Mouse (Mus musculus): Measurements from ENCODE around the gene Wnt10a. TPM values are rescaled to one million over a fixed set of nuclear protein-coding genes. Genes with fewer than 3 reads are reported as not detected.
A peak's percentile ranks its signal among the peaks of the same experiment; 100 is the strongest.

Gene Wnt10a
- polyA plus RNA-seq, 1 experiment = not detected

DNA sequence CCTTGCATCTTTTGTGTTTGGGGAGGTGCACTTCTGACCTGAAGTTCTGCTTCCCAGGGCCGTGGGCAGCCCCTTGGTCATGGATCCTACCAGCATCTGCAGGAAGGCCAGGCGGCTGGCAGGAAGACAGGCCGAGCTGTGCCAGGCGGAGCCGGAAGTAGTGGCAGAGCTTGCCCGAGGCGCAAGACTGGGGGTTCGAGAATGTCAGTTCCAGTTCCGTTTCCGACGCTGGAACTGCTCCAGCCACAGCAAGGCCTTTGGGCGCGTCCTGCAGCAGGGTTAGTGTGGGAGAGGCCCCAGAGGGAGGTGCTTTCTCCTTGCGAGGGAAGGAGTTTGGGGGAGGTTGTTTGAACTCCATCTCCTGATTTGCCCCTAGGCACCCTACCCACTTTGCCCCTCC is 9.3 kb upstream of the Wnt10a start:
- TF ChIP-seq GATA1 (IDR thresholded peaks at IDR 0.05; ENCODE audit: borderline replicate concordance, low read length) (no peak), FLI1 (IDR thresholded peaks at IDR 0.05; ENCODE audit: low read length) (no peak)
- peaks cover 94% of the 10 kb centered on the region for H3K27me3 ChIP-seq (replicated peaks)

DNA sequence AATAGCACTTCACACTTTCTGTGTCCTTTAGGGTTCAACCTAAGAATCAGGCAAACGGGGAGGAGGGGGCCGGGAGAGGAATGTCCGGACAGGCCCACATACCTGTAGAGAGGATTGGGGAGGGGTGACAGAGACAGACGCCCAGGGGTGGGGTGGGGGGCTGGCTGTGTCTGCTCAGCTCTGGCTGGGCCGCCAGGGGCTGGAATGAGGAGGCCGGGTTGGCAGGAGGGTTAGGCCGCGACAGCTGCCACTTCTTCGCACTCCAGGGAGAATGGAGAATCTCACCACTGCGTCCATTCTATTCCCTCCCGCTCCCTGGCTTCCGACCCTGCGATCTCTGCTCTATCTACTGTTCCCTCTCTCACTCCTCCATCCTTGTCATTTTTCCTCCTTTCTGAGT is 7.8 kb upstream of the Wnt10a start:
- Histone ChIP-seq H3K9me3 (peaks cover 14% of the 10 kb centered on the region), H3K4me3 (replicated peaks) (no peak overlapping the region), H3K36me3 (replicated peaks; ENCODE audit: low read length) (no peaks in the 10 kb centered on the region), H3K27me3 (replicated peaks) (peaks cover 94% of the 10 kb centered on the region), H3K4me1 (peaks cover 30% of the 10 kb centered on the region)
- no peak for TF ChIP-seq GATA1 (IDR thresholded peaks at IDR 0.05; ENCODE audit: borderline replicate concordance, low read length)
- TF ChIP-seq FLI1 (IDR thresholded peaks at IDR 0.05; ENCODE audit: low read length) = no peak

More for the DNA sequence above, 9.3 kb upstream of the Wnt10a start:
- H3K9me3 ChIP-seq = peaks cover 14% of the 10 kb centered on the region
- peak overlapping the region; percentile 44 for H3K4me3 ChIP-seq (replicated peaks)
- peaks cover 21% of the 10 kb centered on the region for H3K4me1 ChIP-seq
- no peaks in the 10 kb centered on the region for H3K36me3 ChIP-seq (replicated peaks; ENCODE audit: low read length)

DNA sequence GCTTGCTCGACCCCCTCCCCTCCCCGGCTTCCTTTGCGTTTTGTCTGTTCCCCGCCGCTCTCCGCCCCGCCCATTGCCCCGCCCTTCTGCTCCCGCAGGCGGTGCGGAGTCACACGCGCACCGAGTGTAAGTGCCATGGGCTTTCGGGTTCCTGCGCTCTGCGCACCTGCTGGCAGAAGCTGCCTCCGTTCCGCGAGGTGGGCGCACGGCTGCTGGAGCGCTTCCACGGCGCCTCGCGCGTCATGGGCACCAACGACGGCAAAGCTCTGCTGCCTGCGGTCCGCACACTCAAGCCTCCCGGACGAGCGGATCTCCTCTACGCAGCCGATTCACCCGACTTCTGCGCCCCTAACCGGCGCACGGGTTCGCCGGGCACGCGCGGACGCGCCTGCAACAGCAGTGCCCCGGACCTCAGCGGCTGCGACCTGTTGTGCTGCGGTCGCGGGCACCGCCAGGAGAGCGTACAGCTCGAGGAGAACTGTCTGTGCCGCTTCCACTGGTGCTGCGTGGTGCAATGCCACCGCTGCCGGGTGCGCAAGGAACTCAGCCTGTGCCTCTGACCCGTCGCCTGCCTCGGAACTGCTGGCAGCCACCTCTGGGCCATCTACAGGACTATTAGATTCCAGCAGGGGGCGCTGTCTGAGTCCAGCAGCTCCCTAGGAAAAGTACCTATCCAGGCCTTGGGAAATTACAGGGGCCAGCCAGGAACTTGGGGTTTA is 7.1 kb upstream of the Wnt10a start:
- no peak for TF ChIP-seq FLI1 (IDR thresholded peaks at IDR 0.05; ENCODE audit: low read length)
- no peak for TF ChIP-seq GATA1 (IDR thresholded peaks at IDR 0.05; ENCODE audit: borderline replicate concordance, low read length)
- peaks cover 14% of the 10 kb centered on the region for H3K9me3 ChIP-seq
- peaks cover 30% of the 10 kb centered on the region for H3K4me1 ChIP-seq
- peak overlapping the region; percentile 89 for H3K4me3 ChIP-seq (replicated peaks)
- peaks cover 94% of the 10 kb centered on the region for H3K27me3 ChIP-seq (replicated peaks)
- H3K36me3 ChIP-seq (replicated peaks; ENCODE audit: low read length) = no peaks in the 10 kb centered on the region

DNA sequence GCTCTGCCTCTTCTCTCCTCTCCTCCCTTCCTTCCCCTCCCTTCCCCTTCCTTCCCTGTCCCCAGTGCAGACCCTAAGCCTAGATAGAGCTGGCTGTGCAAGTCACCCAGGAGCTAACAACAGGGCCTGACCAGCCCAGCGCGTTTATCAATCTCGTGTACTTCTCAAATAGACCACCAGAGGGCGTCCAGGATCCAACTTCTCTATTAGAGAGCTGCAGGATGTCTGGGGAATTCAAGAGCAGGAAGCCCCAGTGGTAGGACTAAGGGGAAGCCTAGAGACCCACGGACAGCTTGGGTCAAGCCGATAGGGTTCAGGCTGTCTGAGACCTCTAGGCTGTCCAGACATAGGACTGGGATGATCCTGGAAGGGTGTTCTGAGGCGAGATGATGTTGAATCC is 3.5 kb upstream of the Wnt10a start:
- H3K4me3 ChIP-seq (replicated peaks) = no peak overlapping the region
- peaks cover 3% of the 10 kb centered on the region for H3K9me3 ChIP-seq
- H3K27me3 ChIP-seq (replicated peaks) = peaks cover 97% of the 10 kb centered on the region
- H3K36me3 ChIP-seq (replicated peaks; ENCODE audit: low read length) = no peaks in the 10 kb centered on the region
- peaks cover 24% of the 10 kb centered on the region for H3K4me1 ChIP-seq
- no peak for TF ChIP-seq GATA1 (IDR thresholded peaks at IDR 0.05; ENCODE audit: borderline replicate concordance, low read length)

DNA sequence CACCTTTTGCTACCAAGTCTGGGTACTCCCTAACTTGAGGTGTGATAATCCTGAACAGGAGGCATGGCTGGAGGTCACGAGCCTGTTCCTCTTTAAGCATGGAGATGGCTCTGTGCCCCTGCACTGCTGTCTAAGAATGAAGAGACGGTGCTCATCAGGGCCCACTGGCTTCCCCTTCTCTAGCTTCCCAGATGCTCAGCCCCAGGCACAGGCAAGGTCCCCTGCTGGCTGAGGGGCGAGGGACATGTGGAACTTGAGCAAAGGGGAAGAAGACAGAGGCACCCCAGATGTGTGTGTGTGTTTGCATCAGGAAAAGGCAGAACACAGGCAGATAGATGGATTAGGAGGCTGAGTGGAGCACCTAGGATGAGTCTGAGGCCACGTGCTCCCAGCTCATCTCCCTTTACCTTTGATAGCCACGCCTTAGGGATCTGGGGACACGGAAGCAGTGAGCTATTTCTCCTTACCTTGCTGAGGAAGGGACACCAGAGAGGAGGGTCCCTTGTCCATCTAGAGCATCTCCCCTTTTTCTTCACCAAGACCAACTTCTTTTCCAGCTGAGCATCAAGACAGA is 2.6 kb upstream of the Wnt10a start:
- Histone ChIP-seq H3K9me3 (no peaks in the 10 kb centered on the region), H3K36me3 (replicated peaks; ENCODE audit: low read length) (no peaks in the 10 kb centered on the region), H3K27me3 (replicated peaks) (peaks cover 97% of the 10 kb centered on the region), H3K4me3 (replicated peaks) (no peak overlapping the region), H3K4me1 (peaks cover 22% of the 10 kb centered on the region)
- TF ChIP-seq FLI1 (IDR thresholded peaks at IDR 0.05; ENCODE audit: low read length) (no peak), GATA1 (IDR thresholded peaks at IDR 0.05; ENCODE audit: borderline replicate concordance, low read length) (no peak)

DNA sequence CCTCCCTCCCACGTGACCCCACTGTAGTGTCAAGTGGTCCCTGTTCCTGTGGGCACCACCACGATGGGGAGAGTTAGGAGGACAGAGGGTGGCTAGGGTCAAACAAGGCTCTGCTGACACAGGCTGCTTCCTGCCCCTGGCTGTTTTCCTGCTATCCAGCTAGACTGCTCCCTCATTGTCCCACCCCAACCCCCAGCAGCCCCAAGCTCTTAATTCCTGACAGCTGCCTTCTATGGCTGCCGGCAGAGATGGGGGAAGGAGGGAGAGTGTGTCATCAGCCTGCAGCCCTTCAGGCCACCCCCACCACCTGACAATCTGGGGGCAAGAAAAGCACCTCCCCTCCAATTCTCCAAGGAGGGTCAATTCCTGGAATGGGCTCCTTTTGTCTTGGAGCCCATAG is 1.2 kb upstream of the Wnt10a start:
- H3K36me3 ChIP-seq (replicated peaks; ENCODE audit: low read length) = no peaks in the 10 kb centered on the region
- no peak overlapping the region for H3K4me3 ChIP-seq (replicated peaks)
- peaks cover 23% of the 10 kb centered on the region for H3K4me1 ChIP-seq
- TF ChIP-seq FLI1 (IDR thresholded peaks at IDR 0.05; ENCODE audit: low read length) (no peak), GATA1 (IDR thresholded peaks at IDR 0.05; ENCODE audit: borderline replicate concordance, low read length) (no peak)
- no peaks in the 10 kb centered on the region for H3K9me3 ChIP-seq
- H3K27me3 ChIP-seq (replicated peaks) = peaks cover 97% of the 10 kb centered on the region

DNA sequence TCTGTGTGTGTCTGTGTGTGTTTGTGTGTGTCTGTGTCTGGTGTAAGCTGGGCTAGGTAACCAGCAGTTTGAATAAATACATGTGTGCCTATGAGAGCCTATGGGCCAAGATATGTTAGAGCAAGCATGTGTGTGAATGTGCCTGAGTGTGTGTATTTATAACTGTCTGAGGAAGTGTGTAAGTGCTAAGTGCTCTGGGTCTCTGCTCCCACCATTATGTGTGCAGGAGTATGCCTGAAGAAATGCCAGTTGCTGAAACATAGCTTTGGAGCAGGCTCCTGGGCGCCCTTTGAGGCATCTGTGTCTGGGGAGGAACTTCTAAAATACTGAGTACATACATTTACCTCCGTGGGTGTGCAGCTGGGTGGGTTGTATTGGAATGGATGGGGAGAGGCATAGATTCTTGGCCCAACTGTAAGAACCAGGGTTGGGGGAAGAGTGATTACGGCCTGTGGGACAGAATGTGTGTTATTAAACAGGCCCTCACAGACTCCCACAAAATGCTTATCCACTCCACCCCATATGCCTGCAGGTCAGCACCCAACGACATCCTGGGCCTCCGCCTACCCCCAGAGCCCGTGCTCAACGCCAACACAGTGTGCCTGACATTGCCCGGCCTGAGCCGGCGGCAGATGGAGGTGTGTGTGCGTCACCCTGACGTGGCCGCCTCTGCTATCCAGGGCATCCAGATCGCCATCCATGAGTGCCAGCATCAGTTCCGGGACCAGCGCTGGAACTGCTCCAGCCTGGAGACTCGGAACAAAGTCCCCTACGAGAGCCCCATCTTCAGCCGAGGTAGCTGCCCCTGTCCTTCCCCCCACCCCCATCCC is 1.7 kb downstream of the Wnt10a start:
- H3K4me3 ChIP-seq (replicated peaks) = no peak overlapping the region
- H3K27me3 ChIP-seq (replicated peaks) = peaks cover 97% of the 10 kb centered on the region
- no peak for TF ChIP-seq FLI1 (IDR thresholded peaks at IDR 0.05; ENCODE audit: low read length)
- TF ChIP-seq GATA1 (IDR thresholded peaks at IDR 0.05; ENCODE audit: borderline replicate concordance, low read length) = no peak
- no peaks in the 10 kb centered on the region for H3K9me3 ChIP-seq
- no peaks in the 10 kb centered on the region for H3K36me3 ChIP-seq (replicated peaks; ENCODE audit: low read length)
- peaks cover 19% of the 10 kb centered on the region for H3K4me1 ChIP-seq

DNA sequence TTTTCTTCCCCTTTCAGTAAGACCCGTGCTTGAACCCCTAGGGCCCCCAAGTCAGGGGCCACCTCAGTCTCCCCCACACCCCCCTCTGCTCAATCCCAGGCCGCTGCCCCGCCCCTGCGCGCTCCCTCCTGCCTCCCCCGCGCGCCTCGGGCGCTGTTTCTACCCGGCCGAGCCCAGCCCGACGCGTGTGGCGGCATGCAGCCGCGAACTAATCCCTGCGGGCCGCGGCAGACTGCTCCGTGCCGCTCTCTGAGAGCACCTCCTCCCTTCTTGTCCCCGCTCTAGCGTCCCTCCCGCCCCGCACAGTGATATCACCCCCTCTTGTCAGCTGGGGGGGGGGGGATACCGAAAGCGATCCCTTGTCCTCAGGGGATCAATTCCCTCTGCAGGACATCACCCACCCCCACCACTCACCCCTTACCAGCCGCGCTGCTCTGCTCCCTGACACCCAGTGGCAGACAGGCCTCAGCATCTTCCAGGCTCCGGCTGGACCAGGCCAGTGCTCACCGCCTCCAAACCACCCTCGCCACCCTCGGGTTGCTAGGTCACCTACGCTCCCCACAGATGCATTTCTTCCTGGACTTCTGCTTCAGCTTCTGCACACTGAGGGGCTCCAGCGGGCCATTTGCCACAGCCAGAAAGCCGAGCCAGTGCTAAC is 3.3 kb downstream of the Wnt10a start:
- TF ChIP-seq GATA1 (IDR thresholded peaks at IDR 0.05; ENCODE audit: borderline replicate concordance, low read length) (no peak), FLI1 (IDR thresholded peaks at IDR 0.05; ENCODE audit: low read length) (no peak)
- no peaks in the 10 kb centered on the region for H3K36me3 ChIP-seq (replicated peaks; ENCODE audit: low read length)
- H3K9me3 ChIP-seq = no peaks in the 10 kb centered on the region
- H3K27me3 ChIP-seq (replicated peaks) = peaks cover 97% of the 10 kb centered on the region
- peaks cover 14% of the 10 kb centered on the region for H3K4me1 ChIP-seq
- peak overlapping the region; percentile 46 for H3K4me3 ChIP-seq (replicated peaks)

DNA sequence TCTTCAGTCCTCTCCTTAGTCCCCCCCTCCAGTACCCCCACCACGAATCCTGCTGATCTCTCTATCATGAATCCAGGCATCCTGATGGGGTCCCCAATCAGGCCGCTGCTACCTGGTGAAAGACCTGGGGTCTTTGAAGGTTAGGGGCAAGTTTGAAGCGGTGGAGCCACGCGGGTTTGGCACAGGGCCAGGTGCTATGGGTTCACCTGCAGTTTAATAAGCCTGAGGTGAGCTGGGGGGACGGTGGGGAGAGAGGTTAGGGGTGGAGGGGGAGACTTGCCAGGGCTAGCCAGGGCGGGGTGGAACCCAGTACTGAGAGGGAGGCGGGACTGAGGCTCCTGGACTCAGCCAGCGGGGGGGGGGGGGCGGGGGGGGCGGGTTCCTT is 3.8 kb downstream of the Wnt10a start:
- Histone ChIP-seq H3K4me1 (peaks cover 15% of the 10 kb centered on the region), H3K9me3 (no peaks in the 10 kb centered on the region), H3K36me3 (replicated peaks; ENCODE audit: low read length) (no peaks in the 10 kb centered on the region), H3K4me3 (replicated peaks) (no peak overlapping the region), H3K27me3 (replicated peaks) (peaks cover 97% of the 10 kb centered on the region)
- TF ChIP-seq GATA1 (IDR thresholded peaks at IDR 0.05; ENCODE audit: borderline replicate concordance, low read length) = no peak
- no peak for TF ChIP-seq FLI1 (IDR thresholded peaks at IDR 0.05; ENCODE audit: low read length)

All from megakaryocyte, embryonic 14.5 days (primary cell).